Mouse (Mus musculus) myocyte (in vitro differentiated cells): ENCODE results near the gene Lzts2. TPM values are rescaled to one million over a fixed set of nuclear protein-coding genes. Genes with fewer than 3 reads are reported as not detected.

Experiments used
- H3K27me3 ChIP-seq: one replicate; pipeline ENCODE4 v1.6.1; 2011; ENCODE audit not compliant: control insufficient read depth, insufficient read depth, insufficient read length
- H3K36me3 ChIP-seq: one replicate; pipeline ENCODE4 v1.6.1; 2011; ENCODE audit not compliant: control insufficient read depth, insufficient read depth
- H3K4me2 ChIP-seq: one replicate; pipeline ENCODE4 v1.6.1; 2011; ENCODE audit warnings: low read depth, control low read depth
- H3K4me3 ChIP-seq: one replicate; pipeline ENCODE4 v1.5.1; 2011; ENCODE audit warnings: mild to moderate bottlenecking, control low read depth, moderate library complexity
- H3K79me2 ChIP-seq: one replicate; pipeline ENCODE4 v1.6.1; 2011; ENCODE audit not compliant: control insufficient read depth, insufficient read depth
- H3ac ChIP-seq: one replicate; pipeline ENCODE4 v1.6.1; 2011; ENCODE audit not compliant: control insufficient read depth, insufficient read length
- CEBPB ChIP-seq: IDR thresholded peaks from 2 replicates; pipeline ENCODE4 v1.6.1; 2011; ENCODE audit warnings: mild to moderate bottlenecking, moderate library complexity; ENCODE audit not compliant: poor library complexity, insufficient read depth, severe bottlenecking
- E2F4 ChIP-seq: IDR thresholded peaks from one replicate; pipeline ENCODE4 v1.6.1; 2011; ENCODE audit warnings: mild to moderate bottlenecking, control low read depth, moderate library complexity; ENCODE audit not compliant: insufficient read depth
- MAX ChIP-seq: IDR thresholded peaks from one replicate; pipeline ENCODE4 v1.6.1; 2011; ENCODE audit warnings: low read depth, mild to moderate bottlenecking, control low read depth
- MYOD1 ChIP-seq, 3 experiments: IDR thresholded peaks; one replicate each; pipeline ENCODE4 v1.6.1; 2011; ENCODE audit warnings: control low read depth in 2 of 3, low read depth in 2 of 3, mild to moderate bottlenecking in 2 of 3, moderate library complexity in 1 of 3; ENCODE audit not compliant: insufficient read length in 2 of 3, control insufficient read depth in 1 of 3
- MYOG ChIP-seq, 3 experiments: IDR thresholded peaks; one replicate each; pipeline ENCODE4 v1.6.1; 2011; ENCODE audit warnings: control low read depth in 2 of 3, low read depth in 2 of 3, mild to moderate bottlenecking in 2 of 3; ENCODE audit not compliant: insufficient read length in 2 of 3, control insufficient read depth in 1 of 3, insufficient read depth in 1 of 3
- POLR2A ChIP-seq: IDR thresholded peaks from one replicate; pipeline ENCODE4 v1.6.1; 2011; ENCODE audit warnings: low read depth, mild to moderate bottlenecking, control low read depth, moderate library complexity; ENCODE audit not compliant: insufficient read length
- POLR2AphosphoS2 ChIP-seq: IDR thresholded peaks from one replicate; pipeline ENCODE4 v1.6.1; 2011; ENCODE audit warnings: low read depth, control low read depth; ENCODE audit not compliant: insufficient read length
- REST ChIP-seq: IDR thresholded peaks from one replicate; pipeline ENCODE4 v1.6.1; 2011; ENCODE audit warnings: mild to moderate bottlenecking, control low read depth, moderate library complexity; ENCODE audit not compliant: insufficient read depth, insufficient read length
- SRF ChIP-seq: IDR thresholded peaks from one replicate; pipeline ENCODE4 v1.6.1; 2011; ENCODE audit warnings: low read depth; ENCODE audit not compliant: control insufficient read depth, insufficient read length
- TCF12 ChIP-seq: IDR thresholded peaks from one replicate; pipeline ENCODE4 v1.6.1; 2011; ENCODE audit warnings: mild to moderate bottlenecking, control low read depth; ENCODE audit not compliant: poor library complexity, insufficient read depth, severe bottlenecking
- TCF3 ChIP-seq: IDR thresholded peaks from one replicate; pipeline ENCODE4 v1.6.1; 2011; ENCODE audit warnings: low read depth, control low read depth; ENCODE audit not compliant: insufficient read length
- USF1 ChIP-seq: IDR thresholded peaks from one replicate; pipeline ENCODE4 v1.6.1; 2011; ENCODE audit warnings: low read depth, mild to moderate bottlenecking, control low read depth, moderate library complexity
- polyA plus RNA-seq: library from polyadenylated mRNA; unstranded; fragments of >200 nt; fragmentation: generic; extraction: Trizol; gene quantifications from one replicate; pipeline ENCODE4 v1.2.1, GENCODE M21; 2012; ENCODE audit warnings: missing spikeins

The Lzts2 gene
- polyA plus RNA-seq, 1 experiment: 66.1 TPM

- Histone ChIP-seq H3K4me3 (peak overlapping the region; percentile 87), H3K79me2 (peaks cover 55% of the 10 kb centered on the region), H3ac (peak overlapping the region; percentile 86), H3K27me3 (no peaks in the 10 kb centered on the region), H3K4me2 (peak overlapping the region; percentile 90), H3K36me3 (no peaks in the 10 kb centered on the region)
- TF ChIP-seq POLR2AphosphoS2: peak; percentile 74
- no peak for TF ChIP-seq USF1
- peak in 1 of 3 experiments; percentile 7 for TF ChIP-seq MYOG (IDR thresholded peaks at IDR 0.05; ENCODE audit: control insufficient read depth in 1 of 3, insufficient read depth in 1 of 3, insufficient read length in 2 of 3, low read depth in 2 of 3)
- TF ChIP-seq POLR2A: peak; percentile 70
Observed at GRCm38 (mm10) chr19:45017909-45018308, 3.7 kb downstream of the Lzts2 start.

DNA sequence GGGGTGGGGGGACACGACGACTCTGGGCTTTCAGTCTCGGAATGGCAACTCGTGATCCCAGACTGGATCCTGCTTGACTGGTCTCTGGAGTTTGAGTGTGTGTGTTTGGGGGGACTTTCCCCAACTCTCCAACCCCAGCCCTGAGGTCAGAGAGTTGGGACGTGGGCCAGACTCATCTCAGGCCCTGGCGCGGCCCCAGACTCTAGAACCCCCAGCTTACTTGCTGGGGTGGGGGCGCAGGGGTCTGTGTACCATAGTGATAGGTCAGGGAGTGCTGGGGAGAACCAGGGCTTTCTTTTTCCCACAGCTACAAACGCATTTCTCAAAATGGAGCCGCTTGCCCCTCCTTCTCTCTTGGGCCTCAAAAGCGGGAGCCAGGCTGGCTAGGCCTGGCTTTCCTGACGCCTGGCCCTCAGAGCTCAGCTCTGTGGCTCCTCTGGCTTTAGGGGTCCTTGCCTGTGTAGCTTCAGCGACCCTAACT lies 4.2 kb downstream of the Lzts2 start:
- no peaks in the 10 kb centered on the region for H3K36me3 ChIP-seq
- peaks cover 55% of the 10 kb centered on the region for H3K79me2 ChIP-seq
- H3K4me2 ChIP-seq: peak overlapping the region; percentile 78
- H3ac ChIP-seq: peak overlapping the region; percentile 86
- TF ChIP-seq TCF3 (no peak), USF1 (no peak), MAX (no peak), POLR2A (no peak), MYOG (IDR thresholded peaks at IDR 0.05; ENCODE audit: control insufficient read depth in 1 of 3, insufficient read depth in 1 of 3, insufficient read length in 2 of 3, low read depth in 2 of 3) (no peak), CEBPB (no peak), REST (no peak), POLR2AphosphoS2 (no peak), MYOD1 (IDR thresholded peaks at IDR 0.05; ENCODE audit: control insufficient read depth in 1 of 3, insufficient read length in 2 of 3, low read depth in 2 of 3) (no peak)
- H3K4me3 ChIP-seq: peak overlapping the region; percentile 87
- H3K27me3 ChIP-seq: no peaks in the 10 kb centered on the region

- Histone ChIP-seq H3K27me3 (no peaks in the 10 kb centered on the region), H3ac (no peak overlapping the region), H3K4me3 (no peak overlapping the region), H3K79me2 (peaks cover 55% of the 10 kb centered on the region), H3K4me2 (peak overlapping the region; percentile 78), H3K36me3 (no peaks in the 10 kb centered on the region)
- TF ChIP-seq TCF12 (no peak), SRF (no peak), CEBPB (no peak), REST (no peak), MYOG (IDR thresholded peaks at IDR 0.05; ENCODE audit: control insufficient read depth in 1 of 3, insufficient read depth in 1 of 3, insufficient read length in 2 of 3, low read depth in 2 of 3) (no peak), E2F4 (no peak), POLR2AphosphoS2 (no peak)
Observed at GRCm38 (mm10) chr19:45020348-45020747, 6.1 kb downstream of the Lzts2 start.

DNA sequence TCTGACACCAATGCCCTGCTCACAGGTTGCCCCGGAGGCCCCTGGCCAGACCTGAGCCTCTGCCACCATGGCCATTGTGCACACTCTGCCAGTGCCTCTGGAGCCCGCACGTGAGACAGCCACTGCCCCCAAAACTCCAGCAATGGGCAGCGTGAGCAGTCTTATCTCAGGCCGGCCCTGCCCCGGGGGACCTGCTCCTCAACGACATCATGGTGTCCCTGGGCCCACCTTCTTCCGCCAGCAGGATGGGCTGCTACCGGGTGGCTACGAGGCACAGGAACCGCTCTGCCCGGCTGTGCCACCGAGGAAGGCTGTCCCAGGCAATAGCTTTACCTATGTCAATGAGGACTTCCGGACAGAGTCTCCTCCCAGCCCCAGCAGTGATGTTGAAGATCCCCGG lies 7.1 kb downstream of the Lzts2 start:
- H3ac ChIP-seq: no peak overlapping the region
- TF ChIP-seq USF1 (no peak), TCF3 (no peak), MYOG (IDR thresholded peaks at IDR 0.05; ENCODE audit: control insufficient read depth in 1 of 3, insufficient read depth in 1 of 3, insufficient read length in 2 of 3, low read depth in 2 of 3) (no peak), POLR2A (peak; percentile 12), POLR2AphosphoS2 (peak; percentile 60), CEBPB (no peak)
- H3K36me3 ChIP-seq: no peaks in the 10 kb centered on the region
- peak overlapping the region; percentile 78 for H3K4me2 ChIP-seq
- no peaks in the 10 kb centered on the region for H3K27me3 ChIP-seq
- no peak overlapping the region for H3K4me3 ChIP-seq
- peaks cover 48% of the 10 kb centered on the region for H3K79me2 ChIP-seq

DNA sequence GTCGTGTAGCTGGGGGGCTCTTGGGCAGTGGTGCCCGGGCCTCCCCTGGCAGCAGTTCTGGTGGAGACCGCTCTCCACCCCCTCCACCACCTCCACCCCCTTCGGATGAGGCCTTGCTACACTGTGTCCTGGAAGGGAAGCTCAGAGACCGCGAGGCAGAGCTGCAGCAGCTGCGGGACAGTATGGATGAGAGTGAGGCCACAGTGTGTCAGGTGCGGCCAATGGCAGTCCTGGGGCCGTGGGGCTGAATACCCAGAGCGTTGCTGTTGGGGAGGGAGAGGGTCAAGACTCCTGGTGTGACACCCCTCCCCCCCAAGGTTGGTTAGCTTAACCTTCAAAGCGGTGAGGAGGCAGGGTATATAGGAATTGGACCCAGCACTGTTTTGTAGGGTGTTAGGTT lies 9.8 kb downstream of the Lzts2 start:
- Histone ChIP-seq H3K27me3 (no peaks in the 10 kb centered on the region), H3K4me2 (no peak overlapping the region), H3K79me2 (peaks cover 38% of the 10 kb centered on the region), H3ac (no peak overlapping the region), H3K4me3 (no peak overlapping the region), H3K36me3 (peaks cover 5% of the 10 kb centered on the region)
- TF ChIP-seq POLR2A (no peak), USF1 (no peak), TCF12 (no peak), MAX (no peak), MYOG (IDR thresholded peaks at IDR 0.05; ENCODE audit: control insufficient read depth in 1 of 3, insufficient read depth in 1 of 3, insufficient read length in 2 of 3, low read depth in 2 of 3) (no peak), POLR2AphosphoS2 (peak; percentile 78), CEBPB (no peak)
